Mouse (Mus musculus): ENCODE results near the gene Olfr1184.

DNA sequence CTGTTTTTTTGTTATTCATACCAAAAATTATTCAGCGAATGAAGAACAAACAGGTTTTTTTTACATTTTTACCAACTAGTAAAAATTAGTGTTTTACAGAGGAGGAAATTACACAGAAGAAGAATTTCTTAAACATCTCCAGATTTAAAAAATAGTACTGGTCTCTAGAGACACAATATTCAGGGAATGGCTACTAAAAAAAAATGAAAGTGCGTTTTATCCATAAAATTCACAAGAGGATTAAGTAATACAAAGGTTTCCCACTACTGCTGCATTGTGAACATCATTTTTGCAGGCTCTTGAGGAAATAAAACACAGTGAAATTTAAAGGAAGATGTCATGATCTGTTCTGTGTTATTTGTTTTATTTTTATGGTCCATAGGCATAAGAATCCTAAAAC, at the start of gene Olfr1184:
- TF ChIP-seq SIN3A (IDR thresholded peaks at IDR 0.05; ENCODE audit: low read length) (no peak), UBTF (IDR thresholded peaks at IDR 0.05; ENCODE audit: borderline replicate concordance, insufficient read depth, low read depth, low read length) (no peak), CHD1 (IDR thresholded peaks at IDR 0.05; ENCODE audit: low read depth, low read length) (no peak), POLR2A (IDR thresholded peaks at IDR 0.05; ENCODE audit: control insufficient read depth in 1 of 2, insufficient read depth in 1 of 2, low read depth in 1 of 2, low read length in 2 of 2, poor library complexity in 1 of 2) (no peak), BHLHE40 (IDR thresholded peaks at IDR 0.05; ENCODE audit: borderline replicate concordance, low read depth, low read length) (no peak), CTCF (IDR thresholded peaks at IDR 0.05 in 2 of 3, conservative IDR thresholded peaks at IDR 0.05 in 1 of 3; ENCODE audit: control insufficient read depth in 1 of 3, insufficient read depth in 1 of 3, low read depth in 2 of 3, low read length in 3 of 3, poor library complexity in 1 of 3, severe bottlenecking in 1 of 3) (no peak), CHD2 (IDR thresholded peaks at IDR 0.05; ENCODE audit: low read length) (no peak), KAT2A (conservative IDR thresholded peaks at IDR 0.05; ENCODE audit: low read depth, low read length) (no peak), USF1 (IDR thresholded peaks at IDR 0.05; ENCODE audit: low read depth, low read length) (no peak), TAL1 (IDR thresholded peaks at IDR 0.05; ENCODE audit: low read length) (no peak), MEF2A (IDR thresholded peaks at IDR 0.05; ENCODE audit: extremely low read depth, insufficient replicate concordance, low read depth, low read length, poor library complexity, severe bottlenecking) (no peak)
